Mouse (Mus musculus) left cerebral cortex, adult 6 months (tissue): ENCODE results near the gene Gm15114. TPM values are rescaled to one million over a fixed set of nuclear protein-coding genes. Genes with fewer than 3 reads are reported as not detected.

Experiments
- long read RNA-seq, 2 experiments: library from polyadenylated mRNA; unstranded; transcript quantifications; one replicate each; pipeline ENCODE4 v2.0.0; 2019 to 2020
- polyA plus RNA-seq: library from polyadenylated mRNA; unstranded; fragments of <200 nt; fragmentation: Nextera tagmentation; gene quantifications from 2 replicates; pipeline ENCODE4 v1.2.3, GENCODE M21; 2021

The Gm15114 gene
- not detected in 2 replicates for polyA plus RNA-seq
- long read RNA-seq, experiment 1: 0 reads
- long read RNA-seq, experiment 2: 0 reads

GRCm38 (mm10) chrX:148488649-148489048, at the start of gene Gm15114:
Gene Gm15114, plus strand, starts transcription at chrX:148488949.

Other genes with a start within 250 kb of the Gm15114 start
- gene Gm8334, start 126.2 kb downstream of the Gm15114 start, polyA plus RNA-seq: not detected in 2 replicates
- gene Gm15127, start 174.6 kb downstream of the Gm15114 start, polyA plus RNA-seq: not detected in 2 replicates